Comparison of ENCODE assay signal across 8 mouse cellular contexts in genomic region chr5:57716421-57717237, GRCm38 (mm10). TPM values are rescaled to one million over a fixed set of nuclear protein-coding genes. Genes with fewer than 3 reads are reported as not detected.
A peak's percentile ranks its signal among the peaks of the same experiment; 100 is the strongest.
DNase-seq lines count a peak whose midpoint lies in the region; ATAC-seq and TF ChIP-seq lines count a peak whose summit lies in the region.

No protein-coding gene starts in this region.

- peak; percentile 27; the same call in 1 of the 2 replicates for TF ChIP-seq CTCF in lung, embryonic 14.5 days (IDR thresholded peaks at IDR 0.05; ENCODE audit: low read depth)

- ATAC-seq in forebrain, embryonic 11.5 days (replicated peaks; ENCODE audit: low FRiP score) = no peak
- peak; percentile 26; the same call in 1 of the 2 replicates for ATAC-seq in lung, embryonic 14.5 days (ENCODE audit: insufficient read depth)
- no peak for ATAC-seq in inflammation-experienced regulatory T-cells, adult 6 months

- peak overlapping the region; percentile 51 for H3K27ac ChIP-seq in forebrain, embryonic 11.5 days (ENCODE audit: low read depth, low read length)
- peak overlapping the region; percentile 91 for H3K27ac ChIP-seq in lung, embryonic 14.5 days (ENCODE audit: low read depth)

- H3K9me3 ChIP-seq in forebrain, embryonic 11.5 days (ENCODE audit: control insufficient read depth, low read length) = no peaks in the 10 kb centered on the region
- no peaks in the 10 kb centered on the region for H3K9me3 ChIP-seq in lung, embryonic 14.5 days (ENCODE audit: low read depth, low read length)

- H3K9ac ChIP-seq in forebrain, embryonic 11.5 days (ENCODE audit: low read length) = peak overlapping the region; percentile 64
- H3K9ac ChIP-seq in lung, embryonic 14.5 days = peak overlapping the region; percentile 67

- intact Hi-C loops in heart, postnatal 10 days (cut with DNase I) = loop anchor here (5.0 kb wide), 2 partner anchors 41 to 326 kb away; no protein-coding TSS in a partner anchor

- peaks cover 12% of the 10 kb centered on the region; the same call in 1 of the 2 replicates for H3K27me3 ChIP-seq in forebrain, embryonic 11.5 days (ENCODE audit: control insufficient read depth, insufficient read depth, low read length)
- peaks cover 21% of the 10 kb centered on the region for H3K27me3 ChIP-seq in lung, embryonic 14.5 days (ENCODE audit: insufficient read depth, low read length)

- H3K4me1 ChIP-seq in forebrain, embryonic 11.5 days (replicated peaks; ENCODE audit: control insufficient read depth, insufficient read depth, low read length) = 0 out of 2 replicates have a peak, but pooled peaks cover 3% of the 10 kb centered on the region
- no peaks in the 10 kb centered on the region for H3K4me1 ChIP-seq in lung, embryonic 14.5 days (ENCODE audit: insufficient read depth)

- H3K4me2 ChIP-seq in forebrain, embryonic 11.5 days (ENCODE audit: low read depth, low read length, severe bottlenecking) = peak overlapping the region; percentile 95
- peak overlapping the region; percentile 94 for H3K4me2 ChIP-seq in lung, embryonic 14.5 days

- DNase-seq in thymus, postnatal 0 days (ENCODE audit: low spot score) = peak; percentile 5
- DNase-seq in thymus, adult 18-20 months = no peak
- peak; percentile 69 for DNase-seq in forebrain, embryonic 11.5 days (ENCODE audit: low spot score)
- peak; percentile 71 to 76 for DNase-seq in heart, postnatal 10 days
- DNase-seq in layer of hippocampus, adult 18-20 months (ENCODE audit: low spot score in 2 of 2) = peak; percentile 25 to 71
- peak; percentile 76 for DNase-seq in lung, embryonic 14.5 days
- peak; percentile 70 for DNase-seq in retina, postnatal 1 day

- under 1% methylated on average over 29 of the region's 29 CpGs for WGBS in forebrain, embryonic 11.5 days
- under 1% methylated on average over 29 of the region's 29 CpGs for WGBS in lung, embryonic 14.5 days

- H3K36me3 ChIP-seq in forebrain, embryonic 11.5 days (ENCODE audit: control insufficient read depth, insufficient read depth, low read length) = no peaks in the 10 kb centered on the region
- no peaks in the 10 kb centered on the region for H3K36me3 ChIP-seq in lung, embryonic 14.5 days (ENCODE audit: insufficient read depth)

- H3K4me3 ChIP-seq in forebrain, embryonic 11.5 days (ENCODE audit: low read depth, low read length) = peak overlapping the region; percentile 56
- H3K4me3 ChIP-seq in lung, embryonic 14.5 days (ENCODE audit: low read depth, low read length) = peak overlapping the region; percentile 60

RNA-seq across cellular contexts. Expression of gene Pcdh7, which starts 1.1 kb away (rescaled TPM):
- 0.89 and 1.0 TPM in 2 replicates for polyA plus RNA-seq in thymus, postnatal 0 days (2015; fragmentation: Nextera tagmentation; extraction: Ambion mirVana)
- 4.8 and 5.1 TPM in 2 replicates for polyA plus RNA-seq in forebrain, embryonic 11.5 days (2014; fragmentation: Nextera tagmentation; extraction: Ambion mirVana)
- total RNA-seq in heart, postnatal 10 days (2021) = 100 to 1,000 TPM; 121 to 128 TPM
- total RNA-seq in layer of hippocampus, adult 18-20 months (2021) = 10 to 100 TPM; 57.1 to 58.3 TPM
- polyA plus RNA-seq in lung, embryonic 14.5 days (2014; fragmentation: Nextera tagmentation; extraction: Ambion mirVana) = 4.1 and 4.5 TPM in 2 replicates
- polyA plus RNA-seq in inflammation-experienced regulatory T-cells, adult 6 months (2017; shearing (Covaris generic)) = not detected

Comparison
In these comparisons a context has a peak if more than half of its experiments do, and no peak if none do; other contexts are left out.
1. DNase-seq: peak in thymus, postnatal 0 days (single experiment), forebrain, embryonic 11.5 days (single experiment), heart, postnatal 10 days (2 of 2), layer of hippocampus, adult 18-20 months (2 of 2), lung, embryonic 14.5 days (single experiment) and retina, postnatal 1 day (single experiment); none in thymus, adult 18-20 months (0 of 2).